Mouse (Mus musculus): ENCODE measurements around the gene Adamts15. TPM values are rescaled to one million over a fixed set of nuclear protein-coding genes. Genes with fewer than 3 reads are reported as not detected.
A peak's percentile ranks its signal among the peaks of the same experiment; 100 is the strongest.

The Adamts15 gene
- polyA plus RNA-seq, 1 experiment from 2014 or later = 6.6 TPM

GRCm38 (mm10) chr9:30945276-30945675, 23.0 kb upstream of the Adamts15 start:
- DNase-seq (ENCODE audit: low spot score) = no peak
- peaks cover 22% of the 10 kb centered on the region; the same call in 1 of the 2 replicates for H3K4me1 ChIP-seq (replicated peaks)
- H3K36me3 ChIP-seq = no peaks in the 10 kb centered on the region
- H3K4me3 ChIP-seq = no peak overlapping the region
- H3K9me3 ChIP-seq = no peaks in the 10 kb centered on the region
- H3K27me3 ChIP-seq (ENCODE audit: insufficient read depth, poor library complexity, severe bottlenecking) = peaks cover 69% of the 10 kb centered on the region
- 74% methylated on average over 1 of the region's 1 CpGs for WGBS
- H3K27ac ChIP-seq = no peak overlapping the region

- DNase-seq (ENCODE audit: low spot score) = no peak
- 19% methylated on average over 1 of the region's 1 CpGs for WGBS
- H3K27me3 ChIP-seq (ENCODE audit: insufficient read depth, poor library complexity, severe bottlenecking) = peaks cover 69% of the 10 kb centered on the region
- no peaks in the 10 kb centered on the region for H3K9me3 ChIP-seq
- peaks cover 22% of the 10 kb centered on the region; the same call in 1 of the 2 replicates for H3K4me1 ChIP-seq (replicated peaks)
- no peaks in the 10 kb centered on the region for H3K36me3 ChIP-seq
- no peak overlapping the region for H3K27ac ChIP-seq
- H3K4me3 ChIP-seq = peak overlapping the region; percentile 72; the same call in 1 of the 2 replicates
These were observed 22.0 kb upstream of the Adamts15 start for GRCm38 (mm10) chr9:30944234-30944633.

- DNase-seq (ENCODE audit: low spot score) = peak; percentile 29
- peak overlapping the region; percentile 83 for H3K27ac ChIP-seq
These were observed 21.1 kb upstream of the Adamts15 start for GRCm38 (mm10) chr9:30943341-30943740.

GRCm38 (mm10) chr9:30942512-30943313, 20.5 kb upstream of the Adamts15 start, which contains the start of gene Adamts8:
Gene Adamts8 (plus strand): TSS chr9:30942562.
- under 1% methylated on average over 94 of the region's 96 CpGs for WGBS
- Histone ChIP-seq H3K9me3 (no peaks in the 10 kb centered on the region), H3K4me3 (peak within 1 kb of the TSS; percentile 72), H3K4me1 (replicated peaks) (peaks cover 22% of the 10 kb centered on the region; the same call in 1 of the 2 replicates), H3K27ac (peak within 1 kb of the TSS; percentile 83), H3K27me3 (ENCODE audit: insufficient read depth, poor library complexity, severe bottlenecking) (peaks cover 69% of the 10 kb centered on the region), H3K36me3 (no peaks in the 10 kb centered on the region)
- peak; percentile 75 for DNase-seq (ENCODE audit: low spot score)

More at GRCm38 (mm10) chr9:30943341-30943740, 21.1 kb upstream of the Adamts15 start:
- Histone ChIP-seq H3K4me1 (replicated peaks) (peaks cover 22% of the 10 kb centered on the region; the same call in 1 of the 2 replicates), H3K27me3 (ENCODE audit: insufficient read depth, poor library complexity, severe bottlenecking) (peaks cover 69% of the 10 kb centered on the region), H3K9me3 (no peaks in the 10 kb centered on the region), H3K36me3 (no peaks in the 10 kb centered on the region), H3K4me3 (peak overlapping the region; percentile 72)
- 1% methylated on average over 14 of the region's 14 CpGs for WGBS

- WGBS = 8% methylated on average over 6 of the region's 6 CpGs
- no peak overlapping the region for H3K4me3 ChIP-seq
- no peak overlapping the region for H3K27ac ChIP-seq
- H3K9me3 ChIP-seq = no peaks in the 10 kb centered on the region
- H3K36me3 ChIP-seq = no peaks in the 10 kb centered on the region
- H3K27me3 ChIP-seq (ENCODE audit: insufficient read depth, poor library complexity, severe bottlenecking) = peaks cover 50% of the 10 kb centered on the region
- DNase-seq (ENCODE audit: low spot score) = peak; percentile 90
- peaks cover 22% of the 10 kb centered on the region; the same call in 1 of the 2 replicates for H3K4me1 ChIP-seq (replicated peaks)
These were observed 18.1 kb upstream of the Adamts15 start for GRCm38 (mm10) chr9:30940328-30940727.

- WGBS = 42% methylated on average over 9 of the region's 9 CpGs
- no peak overlapping the region for H3K27ac ChIP-seq
- no peaks in the 10 kb centered on the region for H3K36me3 ChIP-seq
- H3K4me1 ChIP-seq (replicated peaks) = 0 out of 2 replicates have a peak, but pooled peaks cover 2% of the 10 kb centered on the region
- peak; percentile 51 for DNase-seq (ENCODE audit: low spot score)
- H3K4me3 ChIP-seq = no peak overlapping the region
- no peaks in the 10 kb centered on the region for H3K9me3 ChIP-seq
- H3K27me3 ChIP-seq (ENCODE audit: insufficient read depth, poor library complexity, severe bottlenecking) = peaks cover 19% of the 10 kb centered on the region
These were observed 14.6 kb upstream of the Adamts15 start for GRCm38 (mm10) chr9:30936674-30937438.

- 0 out of 2 replicates have a peak, but pooled peaks cover 3% of the 10 kb centered on the region for H3K27me3 ChIP-seq (ENCODE audit: insufficient read depth, poor library complexity, severe bottlenecking)
- no peaks in the 10 kb centered on the region for H3K36me3 ChIP-seq
- H3K4me3 ChIP-seq = no peak overlapping the region
- DNase-seq (ENCODE audit: low spot score) = no peak
- no peak overlapping the region for H3K27ac ChIP-seq
- WGBS = 77% methylated on average over 6 of the region's 6 CpGs
- no peaks in the 10 kb centered on the region for H3K9me3 ChIP-seq
- no peaks in the 10 kb centered on the region for H3K4me1 ChIP-seq (replicated peaks)
These were observed 12.6 kb upstream of the Adamts15 start for GRCm38 (mm10) chr9:30934827-30935226.

GRCm38 (mm10) chr9:30932346-30932745, 10.1 kb upstream of the Adamts15 start:
- Histone ChIP-seq H3K27me3 (ENCODE audit: insufficient read depth, poor library complexity, severe bottlenecking) (0 out of 2 replicates have a peak, but pooled peaks cover 3% of the 10 kb centered on the region), H3K27ac (no peak overlapping the region), H3K4me3 (no peak overlapping the region), H3K9me3 (no peaks in the 10 kb centered on the region), H3K36me3 (no peaks in the 10 kb centered on the region), H3K4me1 (replicated peaks) (no peaks in the 10 kb centered on the region)
- no peak for DNase-seq (ENCODE audit: low spot score)
- 80% methylated on average over 4 of the region's 4 CpGs for WGBS

- Histone ChIP-seq H3K4me3 (no peak overlapping the region), H3K4me1 (replicated peaks) (no peaks in the 10 kb centered on the region), H3K9me3 (no peaks in the 10 kb centered on the region), H3K36me3 (no peaks in the 10 kb centered on the region), H3K27ac (no peak overlapping the region), H3K27me3 (ENCODE audit: insufficient read depth, poor library complexity, severe bottlenecking) (peaks cover 8% of the 10 kb centered on the region)
- DNase-seq (ENCODE audit: low spot score) = no peak
- WGBS = 87% methylated on average over 2 of the region's 2 CpGs
These were observed 6.5 kb upstream of the Adamts15 start for GRCm38 (mm10) chr9:30928759-30929158.

GRCm38 (mm10) chr9:30921261-30922103, 770 bp downstream of the Adamts15 start:
- Histone ChIP-seq H3K9me3 (no peaks in the 10 kb centered on the region), H3K4me1 (replicated peaks) (peaks cover 36% of the 10 kb centered on the region), H3K27ac (peak overlapping the region; percentile 51), H3K4me3 (peak overlapping the region; percentile 63), H3K27me3 (ENCODE audit: insufficient read depth, poor library complexity, severe bottlenecking) (peaks cover 49% of the 10 kb centered on the region), H3K36me3 (no peaks in the 10 kb centered on the region)
- WGBS = 5% methylated on average over 56 of the region's 56 CpGs
- DNase-seq (ENCODE audit: low spot score) = peak; percentile 35

GRCm38 (mm10) chr9:30920736-30921135, 1.5 kb downstream of the Adamts15 start:
- H3K4me3 ChIP-seq = peak overlapping the region; percentile 63; the same call in 1 of the 2 replicates
- no peaks in the 10 kb centered on the region for H3K36me3 ChIP-seq
- peaks cover 49% of the 10 kb centered on the region for H3K27me3 ChIP-seq (ENCODE audit: insufficient read depth, poor library complexity, severe bottlenecking)
- whole genome bisulfite sequencing = 22% methylated on average over 6 of the region's 6 CpGs
- no peak overlapping the region for H3K27ac ChIP-seq
- peaks cover 36% of the 10 kb centered on the region for H3K4me1 ChIP-seq (replicated peaks)
- DNase-seq (ENCODE audit: low spot score) = peak; percentile 37
- no peaks in the 10 kb centered on the region for H3K9me3 ChIP-seq

GRCm38 (mm10) chr9:30919686-30920085, 2.6 kb downstream of the Adamts15 start:
- Histone ChIP-seq H3K9me3 (no peaks in the 10 kb centered on the region), H3K27me3 (ENCODE audit: insufficient read depth, poor library complexity, severe bottlenecking) (peaks cover 49% of the 10 kb centered on the region), H3K27ac (no peak overlapping the region), H3K36me3 (no peaks in the 10 kb centered on the region), H3K4me3 (no peak overlapping the region), H3K4me1 (replicated peaks) (peaks cover 36% of the 10 kb centered on the region)
- no peak for DNase-seq (ENCODE audit: low spot score)
- WGBS = 88% methylated on average over 9 of the region's 9 CpGs
